Mouse (Mus musculus) liver, adult 2 months (tissue): ENCODE results near the gene Garnl3.

Source experiments
- CTCF ChIP-seq: fragments of 200-500 bp; IDR thresholded peaks from 2 replicates; pipeline ENCODE4 v1.5.1; 2011; ENCODE audit warnings: low read depth, low read length, control low read depth
- POLR2A ChIP-seq: fragments of 200-500 bp; IDR thresholded peaks from 2 replicates; pipeline ENCODE4 v1.6.1; 2011; ENCODE audit warnings: low read length, control low read depth; ENCODE audit not compliant: insufficient read depth; ENCODE audit errors: extremely low read depth

- no peak for TF ChIP-seq POLR2A
- TF ChIP-seq CTCF, result no peak
Measured at GRCm38 (mm10) chr2:32954581-32954980, 176.9 kb downstream of the Garnl3 start.
